Mouse (Mus musculus) neural tube, embryonic 12.5 days (tissue): ENCODE results near the gene Usp5. TPM values are rescaled to one million over a fixed set of nuclear protein-coding genes. Genes with fewer than 3 reads are reported as not detected.
"Not testable (repeated sequence)": the region's sequence is repeated elsewhere in the genome, so short reads cannot be mapped to it uniquely, and the experiment has no call there.

Source experiments
- ATAC-seq: fragments of 200-750 bp; cut with Nextera tagmentation; 2 replicates; pipeline ENCODE4 v1.8.0; 2017; ENCODE audit warnings: low read depth, mild to moderate bottlenecking, moderate TSS enrichment, moderate library complexity; ENCODE audit not compliant: low FRiP score
- H3K27ac ChIP-seq: fragments of 300-500 bp; sonication (generic); 2 replicates; pipeline ENCODE4 v1.5.1; 2016
- H3K27me3 ChIP-seq: fragments of 300-500 bp; sonication (generic); replicated peaks from 2 replicates; pipeline ENCODE4 v1.6.1; 2016; ENCODE audit warnings: mild to moderate bottlenecking
- H3K36me3 ChIP-seq: fragments of 300-500 bp; sonication (generic); 2 replicates; pipeline ENCODE4 v1.6.1; 2016; ENCODE audit warnings: mild to moderate bottlenecking
- H3K4me1 ChIP-seq: fragments of 300-500 bp; sonication (generic); 2 replicates; pipeline ENCODE4 v1.6.1; 2016
- H3K4me2 ChIP-seq: fragments of 300-500 bp; sonication (generic); replicated peaks from 2 replicates; pipeline ENCODE4 v1.6.1; 2016; ENCODE audit warnings: mild to moderate bottlenecking
- H3K4me3 ChIP-seq: fragments of 300-500 bp; sonication (generic); 2 replicates; pipeline ENCODE4 v1.5.1; 2016
- H3K9ac ChIP-seq: fragments of 300-500 bp; sonication (generic); 2 replicates; pipeline ENCODE4 v1.6.1; 2016; ENCODE audit warnings: mild to moderate bottlenecking
- H3K9me3 ChIP-seq: fragments of 300-500 bp; sonication (generic); 2 replicates; pipeline ENCODE4 v1.6.1; 2016; ENCODE audit warnings: mild to moderate bottlenecking
- WGBS: fragments of 180-500 bp; shearing (Covaris S2); methylation state at CpG from one replicate; pipeline ENCODE4 v1.1.7; 2016; 5-methylcytosine and 5-hydroxymethylcytosine counted together
- polyA plus RNA-seq: library from polyadenylated mRNA; unstranded; fragments of >200 nt; fragmentation: Nextera tagmentation; extraction: Ambion mirVana; gene quantifications from 2 replicates; pipeline ENCODE4 v1.2.1, GENCODE M21; 2016

The Usp5 gene
- polyA plus RNA-seq, 1 experiment from 2014 or later = 203 TPM

DNA sequence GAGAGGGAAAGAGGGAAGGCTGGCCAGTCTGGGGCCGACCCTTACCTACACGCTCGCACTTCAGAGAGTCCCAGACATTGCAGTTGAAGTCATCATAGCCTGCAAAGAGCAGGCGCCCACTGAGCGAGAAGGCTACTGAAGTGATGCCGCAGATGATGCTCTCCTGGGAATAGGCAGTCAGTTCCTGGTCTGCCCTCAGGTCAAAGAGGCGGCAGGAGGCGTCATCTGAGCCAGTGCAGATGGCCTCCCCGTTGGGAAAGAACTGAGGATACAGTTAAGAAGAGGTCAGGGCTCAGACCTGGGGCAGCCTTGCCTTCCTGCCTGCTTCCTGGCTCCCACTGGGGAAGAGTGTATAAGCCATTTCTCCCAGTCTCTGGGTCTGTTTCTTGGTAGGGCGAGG, 6.2 kb upstream of the Usp5 start:
- no peak overlapping the region for H3K27ac ChIP-seq
- 51% methylated on average over 10 of the region's 10 CpGs for WGBS
- peaks cover 20% of the 10 kb centered on the region for H3K4me1 ChIP-seq
- H3K36me3 ChIP-seq = peaks cover 20% of the 10 kb centered on the region; the same call in 1 of the 2 replicates
- H3K9ac ChIP-seq = no peak overlapping the region
- no peak overlapping the region for H3K4me2 ChIP-seq
- 0 out of 2 replicates have a peak, but pooled peaks cover 6% of the 10 kb centered on the region for H3K27me3 ChIP-seq
- H3K9me3 ChIP-seq = no peaks in the 10 kb centered on the region
- no peak overlapping the region for H3K4me3 ChIP-seq
- no peak for ATAC-seq

DNA sequence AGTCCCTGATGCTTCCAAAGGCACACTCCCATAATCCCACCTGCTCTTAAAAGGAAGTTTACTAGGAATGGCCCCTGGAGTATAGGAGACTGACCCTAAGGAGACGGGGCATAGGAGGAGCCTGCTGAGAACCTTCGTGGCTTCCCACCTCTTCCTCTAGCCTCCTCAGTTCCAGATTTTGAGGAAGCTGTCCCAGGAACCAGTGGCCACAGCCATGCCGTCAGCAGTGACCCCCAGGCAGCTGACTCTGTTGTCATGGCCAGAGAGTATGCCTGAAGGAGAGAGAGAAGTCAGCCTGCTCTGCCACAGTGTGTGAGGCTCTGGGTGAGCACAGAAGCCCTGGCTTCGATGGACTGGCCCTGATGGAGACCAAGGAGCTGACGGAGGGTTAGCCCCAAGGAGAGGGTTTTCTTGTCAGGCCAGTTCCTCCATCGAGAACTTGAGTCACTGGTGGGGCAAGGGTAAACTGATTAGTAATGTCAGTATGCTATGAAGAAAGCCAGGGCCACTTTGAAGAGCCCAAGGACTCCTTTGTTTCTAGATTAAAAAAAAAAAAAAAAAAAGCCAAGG, 5.3 kb upstream of the Usp5 start:
- no peak for ATAC-seq
- Histone ChIP-seq H3K4me1 (peaks cover 14% of the 10 kb centered on the region), H3K9ac (no peak overlapping the region), H3K27ac (no peak overlapping the region), H3K4me3 (no peak overlapping the region), H3K36me3 (peaks cover 20% of the 10 kb centered on the region; the same call in 1 of the 2 replicates), H3K4me2 (no peak overlapping the region), H3K27me3 (0 out of 2 replicates have a peak, but pooled peaks cover 4% of the 10 kb centered on the region), H3K9me3 (no peaks in the 10 kb centered on the region)
- WGBS = 88% methylated on average over 6 of the region's 6 CpGs

DNA sequence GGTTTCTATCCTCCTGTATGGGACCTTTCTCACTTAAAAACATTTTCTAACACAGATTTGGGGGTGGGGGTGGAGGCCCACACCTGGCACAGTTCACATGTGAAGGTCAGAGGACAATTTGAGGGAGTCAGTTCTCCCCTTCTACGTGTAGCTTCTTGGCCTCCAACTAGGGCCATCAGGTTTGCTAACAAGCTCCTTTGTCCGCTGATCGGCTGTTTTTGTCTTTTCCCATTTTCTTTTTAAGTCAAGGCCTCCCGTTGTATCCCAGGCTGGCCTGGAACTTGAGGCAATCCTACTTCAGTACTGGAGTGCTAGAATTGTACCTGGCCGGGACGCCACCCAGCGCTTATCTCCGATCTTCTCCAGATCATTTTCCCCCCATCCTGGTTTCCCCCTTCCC, 2.4 kb upstream of the Usp5 start:
- Histone ChIP-seq H3K4me3 (no peak overlapping the region), H3K9ac (no peak overlapping the region), H3K9me3 (no peaks in the 10 kb centered on the region), H3K27ac (no peak overlapping the region), H3K4me1 (peaks cover 22% of the 10 kb centered on the region), H3K4me2 (peak overlapping the region; percentile 85), H3K27me3 (no peaks in the 10 kb centered on the region), H3K36me3 (peaks cover 25% of the 10 kb centered on the region; the same call in 1 of the 2 replicates)
- ATAC-seq = no peak
- WGBS = 94% methylated on average over 8 of the region's 8 CpGs

DNA sequence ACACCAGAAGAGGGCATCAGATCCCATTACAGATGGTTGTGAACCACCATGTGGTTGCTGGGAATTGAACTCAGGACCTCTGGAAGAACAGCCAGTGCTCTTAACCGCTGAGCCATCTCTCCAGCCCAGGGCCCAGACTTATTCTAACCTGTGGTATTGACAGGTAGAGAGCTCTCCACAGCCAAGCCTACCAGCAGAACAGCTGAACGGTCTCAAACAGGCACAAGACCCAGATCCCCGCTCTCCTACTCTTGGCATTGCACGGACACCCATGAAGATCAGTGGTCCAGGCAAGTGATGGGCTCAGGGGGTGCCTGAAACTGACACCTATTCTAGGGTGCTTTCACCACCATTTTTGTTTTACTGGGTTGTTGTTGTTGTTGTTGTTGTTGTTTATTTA, 1.9 kb upstream of the Usp5 start:
- ATAC-seq, H3K27ac ChIP-seq, H3K4me3 ChIP-seq, H3K27me3 ChIP-seq, H3K9me3 ChIP-seq: not testable (repeated sequence)
- Histone ChIP-seq H3K4me2 (peak overlapping the region; percentile 85), H3K36me3 (peaks cover 27% of the 10 kb centered on the region), H3K9ac (peak overlapping the region; percentile 33; the same call in 1 of the 2 replicates), H3K4me1 (peaks cover 22% of the 10 kb centered on the region)
- WGBS = 93% methylated on average over 4 of the region's 4 CpGs

DNA sequence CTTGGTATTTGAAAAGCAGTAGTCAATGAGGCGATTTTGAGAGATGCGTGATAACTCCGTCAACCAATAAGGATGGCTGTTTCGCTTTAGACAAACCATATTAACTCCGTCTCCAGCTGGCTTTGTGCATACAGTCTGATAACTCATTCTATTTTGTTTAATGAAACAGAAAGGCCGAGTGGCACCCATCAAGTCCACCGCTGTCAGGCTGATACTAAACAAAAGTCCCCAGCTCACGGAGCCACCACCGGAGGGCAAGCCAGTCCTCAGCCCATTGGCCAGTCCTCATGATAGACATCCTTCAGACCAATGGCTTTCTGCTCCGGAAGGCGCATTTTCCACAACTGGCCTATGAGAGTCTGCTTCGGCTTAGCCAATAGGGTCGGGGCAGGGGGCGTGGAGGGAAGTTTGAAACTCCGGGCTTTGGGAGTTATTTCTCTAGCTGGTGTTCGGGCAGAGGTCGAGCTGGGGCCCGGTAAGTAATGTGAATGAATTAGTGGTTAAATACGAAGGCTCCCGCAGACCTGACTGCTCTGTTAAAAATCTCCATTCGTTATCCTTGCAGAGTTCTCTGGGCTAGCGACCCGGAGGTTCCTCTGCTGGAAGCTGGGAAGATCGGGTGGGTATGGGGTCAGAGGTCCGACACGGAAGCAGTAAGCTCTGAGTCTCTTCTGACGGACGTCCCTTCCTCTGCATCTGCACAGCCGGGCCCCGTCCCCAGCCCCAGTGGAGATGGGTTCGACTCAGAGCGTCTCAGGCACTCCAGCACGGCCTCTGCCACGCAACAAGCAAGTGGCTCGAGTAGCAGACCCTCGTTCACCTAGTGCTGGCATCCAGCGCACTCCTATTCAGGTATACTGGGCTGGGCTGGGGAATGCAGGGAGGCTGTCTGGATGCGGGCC, 766 bp upstream of the Usp5 start:
- peak overlapping the region; percentile 85 for H3K4me2 ChIP-seq
- peak overlapping the region; percentile 61 for H3K4me3 ChIP-seq
- H3K4me1 ChIP-seq = peaks cover 18% of the 10 kb centered on the region
- peaks cover 39% of the 10 kb centered on the region for H3K36me3 ChIP-seq
- H3K27me3 ChIP-seq = no peaks in the 10 kb centered on the region
- peak; percentile 91 for ATAC-seq
- peak overlapping the region; percentile 69 for H3K9ac ChIP-seq
- peak overlapping the region; percentile 47; the same call in 1 of the 2 replicates for H3K27ac ChIP-seq
- under 1% methylated on average over 38 of the region's 38 CpGs for WGBS
- no peaks in the 10 kb centered on the region for H3K9me3 ChIP-seq

DNA sequence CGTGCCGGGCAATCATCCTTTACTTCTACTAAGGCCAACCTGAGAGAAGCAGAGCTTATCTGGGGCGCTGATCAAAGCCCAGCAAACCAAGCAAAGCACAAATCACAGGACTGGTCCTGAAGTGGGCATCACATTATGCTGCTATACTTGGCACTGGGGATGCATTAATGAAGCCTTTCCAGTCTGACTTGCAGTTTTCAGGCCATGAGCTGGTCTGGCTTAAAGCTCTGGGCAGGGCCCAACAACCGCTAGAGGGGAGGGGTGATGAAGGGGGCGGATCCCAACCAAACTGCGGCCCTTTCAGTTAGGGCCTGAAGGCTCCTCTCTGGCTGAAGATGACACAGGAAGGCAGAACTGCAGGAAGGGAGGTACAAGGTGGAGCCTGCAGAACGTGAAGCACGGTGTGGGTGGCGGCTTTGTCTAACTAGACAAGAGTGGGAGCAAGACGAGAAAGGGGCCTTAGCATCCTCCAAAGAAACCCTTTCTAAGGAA, 1.1 kb downstream of the Usp5 start:
- H3K36me3 ChIP-seq = peaks cover 51% of the 10 kb centered on the region

DNA sequence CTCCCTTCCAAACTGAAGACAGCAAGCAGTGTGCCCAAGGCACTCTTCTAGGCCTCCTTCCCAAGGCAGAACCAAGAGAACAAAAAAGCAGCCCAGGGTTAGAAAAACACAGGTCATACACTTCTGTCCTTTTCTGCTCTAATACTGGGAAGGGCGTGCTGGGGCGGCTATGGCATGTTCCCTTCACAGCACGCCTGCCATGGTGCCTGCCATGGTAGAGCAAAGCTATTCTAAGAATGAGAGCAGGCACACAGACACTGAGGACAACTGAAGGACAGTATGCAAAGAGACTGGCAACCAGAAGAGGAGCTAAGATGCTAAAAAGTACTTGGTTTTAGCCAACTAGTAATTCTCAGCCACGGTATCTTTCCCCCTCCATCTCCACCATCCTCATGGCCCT, 7.2 kb downstream of the Usp5 start:
- Histone ChIP-seq H3K27me3 (no peaks in the 10 kb centered on the region), H3K4me1 (no peaks in the 10 kb centered on the region), H3K9me3 (no peaks in the 10 kb centered on the region), H3K4me2 (no peak overlapping the region), H3K36me3 (peaks cover 97% of the 10 kb centered on the region), H3K27ac (no peak overlapping the region), H3K4me3 (no peak overlapping the region), H3K9ac (no peak overlapping the region)
- WGBS = 96% methylated on average over 4 of the region's 4 CpGs
- ATAC-seq = no peak

More for the DNA sequence above, 1.1 kb downstream of the Usp5 start:
- Histone ChIP-seq H3K27me3 (no peaks in the 10 kb centered on the region), H3K9ac (peak overlapping the region; percentile 59), H3K27ac (peak overlapping the region; percentile 8; the same call in 1 of the 2 replicates), H3K4me3 (peak overlapping the region; percentile 61), H3K4me2 (peak overlapping the region; percentile 85), H3K9me3 (no peaks in the 10 kb centered on the region), H3K4me1 (peaks cover 18% of the 10 kb centered on the region)
- no peak for ATAC-seq
- 27% methylated on average over 10 of the region's 10 CpGs for WGBS

DNA sequence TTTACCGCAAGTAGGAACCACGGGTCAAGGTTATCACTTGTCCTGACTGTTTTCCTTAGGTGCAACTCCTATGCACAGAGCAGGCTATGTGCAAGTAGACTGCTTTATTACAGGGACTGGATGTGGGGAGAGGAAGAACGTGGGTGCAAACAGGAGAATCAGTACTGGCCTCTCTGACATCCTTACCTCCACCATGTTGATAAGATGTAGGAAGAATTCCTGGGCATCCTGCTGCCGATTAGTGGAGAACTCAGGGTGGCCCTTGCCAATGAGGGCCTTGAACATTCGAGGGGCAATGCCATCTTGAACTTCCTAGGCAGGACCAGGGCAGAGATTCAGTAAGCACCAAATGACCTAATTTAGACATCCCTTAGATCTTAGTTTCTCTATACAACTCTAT, 8.4 kb downstream of the Usp5 start:
- Histone ChIP-seq H3K27ac (no peak overlapping the region), H3K4me2 (no peak overlapping the region), H3K9me3 (no peaks in the 10 kb centered on the region), H3K4me1 (no peaks in the 10 kb centered on the region), H3K4me3 (no peak overlapping the region), H3K27me3 (no peaks in the 10 kb centered on the region), H3K9ac (no peak overlapping the region), H3K36me3 (peaks cover 100% of the 10 kb centered on the region)
- ATAC-seq = no peak
- 93% methylated on average over 5 of the region's 5 CpGs for WGBS

DNA sequence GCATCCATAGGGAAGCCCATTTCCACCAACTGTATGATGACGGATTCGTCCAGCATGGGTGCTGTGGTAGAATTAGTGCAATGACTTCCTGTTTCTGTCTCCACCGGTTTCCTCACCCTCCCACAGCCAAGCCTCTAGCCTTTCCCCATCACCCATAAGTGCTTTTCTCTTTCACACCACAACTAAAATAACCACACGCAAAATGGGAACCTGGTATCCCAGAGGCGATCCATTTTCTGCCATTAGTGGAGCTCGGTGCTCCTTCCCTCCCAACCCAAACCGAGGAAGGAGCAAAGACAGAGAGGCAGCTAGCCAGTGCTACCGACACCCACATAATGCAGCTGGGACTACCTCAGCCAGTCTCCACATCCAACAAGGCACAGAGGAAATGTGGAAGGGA, 11.3 kb downstream of the Usp5 start:
- Histone ChIP-seq H3K36me3 (peaks cover 80% of the 10 kb centered on the region), H3K9me3 (no peaks in the 10 kb centered on the region), H3K4me2 (no peak overlapping the region), H3K9ac (0 out of 2 replicates have a peak overlapping the region, but pooled peaks have one; percentile 5), H3K27ac (no peak overlapping the region), H3K27me3 (no peaks in the 10 kb centered on the region), H3K4me3 (no peak overlapping the region), H3K4me1 (peaks cover 19% of the 10 kb centered on the region)
- no peak for ATAC-seq
- WGBS = 91% methylated on average over 8 of the region's 8 CpGs

DNA sequence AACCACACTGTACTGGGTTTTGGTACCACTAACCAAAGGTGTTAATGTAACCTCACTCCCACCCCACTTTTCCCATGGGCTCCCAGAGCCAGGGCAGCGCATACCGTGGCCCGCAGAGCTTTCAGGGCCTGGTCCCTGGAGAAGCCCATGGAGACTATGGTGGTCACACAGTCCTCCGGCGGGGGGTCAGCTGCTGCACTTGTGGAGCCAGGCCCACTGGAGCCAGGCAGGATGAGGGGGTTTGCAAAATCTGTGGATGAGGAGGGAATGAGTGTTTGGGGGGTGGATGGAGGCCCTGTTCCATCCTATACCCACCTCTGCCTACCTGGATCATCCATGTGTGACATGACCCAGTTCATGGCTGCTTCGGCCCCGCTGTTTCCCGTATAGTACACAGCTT, 11.7 kb downstream of the Usp5 start:
- ATAC-seq = no peak
- H3K36me3 ChIP-seq = peaks cover 76% of the 10 kb centered on the region
- H3K4me1 ChIP-seq = peaks cover 23% of the 10 kb centered on the region
- H3K9ac ChIP-seq = 0 out of 2 replicates have a peak overlapping the region, but pooled peaks have one; percentile 5
- no peak overlapping the region for H3K27ac ChIP-seq
- no peaks in the 10 kb centered on the region for H3K27me3 ChIP-seq
- WGBS = 97% methylated on average over 8 of the region's 8 CpGs
- H3K4me2 ChIP-seq = no peak overlapping the region
- no peaks in the 10 kb centered on the region for H3K9me3 ChIP-seq
- no peak overlapping the region for H3K4me3 ChIP-seq

DNA sequence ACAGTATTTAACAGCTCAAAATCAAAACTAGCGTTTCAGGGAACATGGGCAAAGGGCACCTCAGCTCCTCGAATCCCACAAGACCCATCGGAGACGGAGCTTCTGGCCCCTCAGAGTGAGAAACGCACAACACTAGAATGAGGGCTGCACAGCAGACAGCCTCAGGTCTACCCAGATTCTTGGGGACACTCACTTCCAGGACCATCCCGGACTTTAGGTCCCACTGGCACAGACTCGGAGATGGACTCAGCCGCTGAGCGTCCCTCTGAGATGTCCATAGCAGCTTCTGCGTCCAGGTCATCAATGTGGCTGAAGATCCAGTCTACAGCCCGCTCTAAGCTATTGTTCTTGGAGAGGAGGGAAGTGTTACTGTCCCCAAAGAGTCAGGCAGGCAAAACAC, 12.2 kb downstream of the Usp5 start:
- H3K9ac ChIP-seq = no peak overlapping the region
- ATAC-seq = no peak
- peaks cover 28% of the 10 kb centered on the region for H3K4me1 ChIP-seq
- 94% methylated on average over 11 of the region's 11 CpGs for WGBS
- peaks cover 74% of the 10 kb centered on the region for H3K36me3 ChIP-seq
- no peak overlapping the region for H3K4me3 ChIP-seq
- H3K9me3 ChIP-seq = no peaks in the 10 kb centered on the region
- no peak overlapping the region for H3K27ac ChIP-seq
- no peaks in the 10 kb centered on the region for H3K27me3 ChIP-seq
- H3K4me2 ChIP-seq = no peak overlapping the region

DNA sequence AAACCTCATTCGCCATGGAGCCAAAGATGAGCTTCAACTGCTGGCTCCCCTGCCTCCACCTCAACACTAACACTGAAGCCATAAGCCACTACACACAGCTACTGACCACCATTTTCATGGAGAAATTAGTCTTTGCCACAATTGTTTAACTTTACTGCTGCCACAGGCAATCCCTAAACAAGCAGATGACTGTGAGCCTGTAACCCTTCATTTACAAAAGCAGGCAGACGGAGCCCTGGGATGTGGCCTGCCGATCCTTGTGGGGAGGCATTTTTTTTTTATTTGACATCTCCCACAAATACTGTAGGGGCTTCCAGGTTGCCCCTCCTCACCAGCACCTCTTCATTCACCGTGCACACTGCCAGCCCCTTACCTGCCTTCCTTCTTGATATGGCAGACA, 12.7 kb downstream of the Usp5 start:
- Histone ChIP-seq H3K27ac (no peak overlapping the region), H3K4me3 (no peak overlapping the region), H3K4me2 (no peak overlapping the region), H3K27me3 (no peaks in the 10 kb centered on the region), H3K9ac (no peak overlapping the region), H3K4me1 (peaks cover 31% of the 10 kb centered on the region), H3K36me3 (peaks cover 73% of the 10 kb centered on the region), H3K9me3 (no peaks in the 10 kb centered on the region)
- no peak for ATAC-seq
- WGBS = 92% methylated on average over 4 of the region's 4 CpGs
